Mouse (Mus musculus) cerebellum, adult 2 months (tissue): ENCODE measurements at regions not wholly inside any gene's neighbourhood (a gene's known extent, or its start where the extent isn't known, plus 50 kb on each side); places are given as distances from the start of the nearest gene placed in this dataset.

ENCODE experiments used
- CTCF ChIP-seq: fragments of 200-500 bp; IDR thresholded peaks from 2 replicates; pipeline ENCODE4 v1.5.1; 2011; ENCODE audit warnings: low read depth, mild to moderate bottlenecking, control low read depth, low read length, moderate library complexity, borderline replicate concordance; ENCODE audit not compliant: insufficient read depth
- POLR2A ChIP-seq: fragments of 200-500 bp; IDR thresholded peaks from 2 replicates; pipeline ENCODE4 v1.6.1; 2011; ENCODE audit warnings: low read length, control low read depth, borderline replicate concordance; ENCODE audit not compliant: insufficient read depth

GRCm38 (mm10) chr7:111413745-111414144 is 330.9 kb upstream of the Eif4g2 start:
- TF ChIP-seq CTCF, result no peak
- no peak for TF ChIP-seq POLR2A
